In the genomic region with DNA sequence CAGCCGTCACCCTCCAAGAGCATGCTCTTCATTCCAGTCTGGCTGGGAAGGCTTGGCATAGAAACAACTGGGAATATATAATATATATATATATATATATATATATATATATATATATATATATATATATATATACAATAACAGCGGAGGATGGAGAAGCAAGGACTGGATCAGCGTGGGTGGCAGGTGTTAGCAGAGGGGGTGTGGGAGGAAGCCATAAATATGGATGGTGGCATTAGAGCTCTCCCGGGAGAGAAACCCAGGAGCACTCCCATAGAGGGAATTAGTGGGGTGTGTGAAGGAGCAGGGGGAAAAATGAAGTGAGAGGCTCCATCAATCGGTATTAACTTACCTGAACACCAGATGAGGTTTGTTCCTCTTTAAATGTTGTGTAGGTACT, we compare ENCODE assay signal across 13 mouse cellular contexts. TPM values are rescaled to one million over a fixed set of nuclear protein-coding genes. Genes with fewer than 3 reads are reported as not detected.
A peak's percentile ranks its signal among the peaks of the same experiment; 100 is the strongest.
DNase-seq lines count a peak whose midpoint lies in the region; ATAC-seq and TF ChIP-seq lines count a peak whose summit lies in the region.
"Had no signal": no experiment of that assay in that cellular context is flagged by ENCODE, and none has a peak within 500 bp of the region (broad histone marks: within the 10 kb centered on the region; RNA-seq: fewer than 3 reads in every experiment).

No protein-coding gene starts in this region.

- TF ChIP-seq POLR2A in cerebellum, adult 2 months (IDR thresholded peaks at IDR 0.05; ENCODE audit: borderline replicate concordance, insufficient read depth, low read length) = no peak

- H3K4me2 ChIP-seq in hindbrain, embryonic 12.5 days (replicated peaks) = no peak overlapping the region
- no peak overlapping the region for H3K4me2 ChIP-seq in midbrain, embryonic 15.5 days

- H3K27ac ChIP-seq in cerebellum, adult 2 months (ENCODE audit: insufficient read depth, low read length) = peak overlapping the region; percentile 63; the same call in 1 of the 2 replicates
- peak overlapping the region; percentile 64; the same call in 1 of the 2 replicates for H3K27ac ChIP-seq in hindbrain, embryonic 10.5 days
- H3K27ac ChIP-seq in hindbrain, embryonic 12.5 days = no peak overlapping the region
- H3K27ac ChIP-seq in midbrain, embryonic 15.5 days = no peak overlapping the region
- H3K27ac ChIP-seq: heart, embryonic 15.5 days had no signal

- WGBS in cerebellum, adult 2 months = 17% methylated on average over 5 of the region's 5 CpGs
- 88% methylated on average over 5 of the region's 5 CpGs for WGBS in hindbrain, embryonic 10.5 days
- 72% methylated on average over 5 of the region's 5 CpGs for WGBS in hindbrain, embryonic 12.5 days
- 58% methylated on average over 5 of the region's 5 CpGs for WGBS in midbrain, embryonic 15.5 days

- no peaks in the 10 kb centered on the region for H3K36me3 ChIP-seq in hindbrain, embryonic 10.5 days
- no peaks in the 10 kb centered on the region for H3K36me3 ChIP-seq in hindbrain, embryonic 12.5 days
- H3K36me3 ChIP-seq in midbrain, embryonic 15.5 days (replicated peaks) = no peaks in the 10 kb centered on the region
- H3K36me3 ChIP-seq: heart, embryonic 15.5 days had no signal

- no peaks in the 10 kb centered on the region for H3K9me3 ChIP-seq in hindbrain, embryonic 10.5 days
- H3K9me3 ChIP-seq in hindbrain, embryonic 12.5 days (replicated peaks) = no peaks in the 10 kb centered on the region
- no peaks in the 10 kb centered on the region for H3K9me3 ChIP-seq in midbrain, embryonic 15.5 days
- H3K9me3 ChIP-seq: heart, embryonic 15.5 days; megakaryocyte, embryonic 14.5 days had no signal

- no peaks in the 10 kb centered on the region for H3K27me3 ChIP-seq in cerebellum, adult 2 months (ENCODE audit: control insufficient read depth, insufficient read depth, low read length)
- peaks cover 3% of the 10 kb centered on the region for H3K27me3 ChIP-seq in hindbrain, embryonic 10.5 days (ENCODE audit: insufficient read depth, poor library complexity, severe bottlenecking)
- H3K27me3 ChIP-seq in hindbrain, embryonic 12.5 days = no peaks in the 10 kb centered on the region
- H3K27me3 ChIP-seq in midbrain, embryonic 15.5 days (replicated peaks) = no peaks in the 10 kb centered on the region
- H3K27me3 ChIP-seq: heart, embryonic 15.5 days had no signal

- ATAC-seq in hindbrain, embryonic 12.5 days (ENCODE audit: low FRiP score) = no peak
- ATAC-seq in midbrain, embryonic 15.5 days (replicated peaks) = no peak

- TF ChIP-seq CTCF in cerebellum, adult 2 months (IDR thresholded peaks at IDR 0.05; ENCODE audit: borderline replicate concordance, insufficient read depth, low read depth, low read length) = no peak

- no peak overlapping the region for H3K9ac ChIP-seq in hindbrain, embryonic 12.5 days
- no peak overlapping the region for H3K9ac ChIP-seq in midbrain, embryonic 15.5 days
- H3K9ac ChIP-seq: heart, embryonic 15.5 days had no signal

- H3K4me3 ChIP-seq in cerebellum, adult 2 months (replicated peaks; ENCODE audit: insufficient read depth, low read depth, low read length) = peak overlapping the region; percentile 99
- H3K4me3 ChIP-seq in hindbrain, embryonic 10.5 days = no peak overlapping the region
- no peak overlapping the region for H3K4me3 ChIP-seq in hindbrain, embryonic 12.5 days
- H3K4me3 ChIP-seq in midbrain, embryonic 15.5 days = no peak overlapping the region

- peaks cover 22% of the 10 kb centered on the region for H3K4me1 ChIP-seq in cerebellum, adult 2 months (ENCODE audit: control insufficient read depth, insufficient read depth, low read length)
- peaks cover 57% of the 10 kb centered on the region for H3K4me1 ChIP-seq in hindbrain, embryonic 10.5 days (replicated peaks)
- H3K4me1 ChIP-seq in hindbrain, embryonic 12.5 days = peaks cover 26% of the 10 kb centered on the region
- peaks cover 26% of the 10 kb centered on the region for H3K4me1 ChIP-seq in midbrain, embryonic 15.5 days

- DNase-seq in cerebellum, adult 2 months = no peak
- DNase-seq in cerebellum, adult 8-10 months = no peak
- DNase-seq in hindbrain, embryonic 10.5 days (ENCODE audit: low spot score) = no peak
- peak; percentile 60 to 75 for DNase-seq in right cerebral cortex, adult 2 months (ENCODE audit: low spot score in 2 of 2)
- no peak for DNase-seq in right cerebral cortex, postnatal 4 days
- DNase-seq in T-cell, adult 2 months (ENCODE audit: low spot score) = no peak
- DNase-seq: adrenal gland, adult 8-10 months; embryo, embryonic 11 days; gastrocnemius, postnatal 10 days had no signal

RNA-seq across cellular contexts. Expression of a gene that starts 2.8 kb away (rescaled TPM):
- polyA plus RNA-seq in cerebellum, adult 2 months (2012; rRNA removed) = 129 TPM in 2 replicates
- 41.6 and 43.0 TPM in 2 replicates for polyA plus RNA-seq in hindbrain, embryonic 10.5 days (2016; fragmentation: Nextera tagmentation; extraction: Ambion mirVana)
- 47.1 and 53.6 TPM in 2 replicates for polyA plus RNA-seq in hindbrain, embryonic 12.5 days (2016; fragmentation: Nextera tagmentation; extraction: Ambion mirVana)
- 54.7 and 62.1 TPM in 2 replicates for polyA plus RNA-seq in midbrain, embryonic 15.5 days (2015; fragmentation: Nextera tagmentation; extraction: Ambion mirVana)

Comparison
In these comparisons a context has a peak if more than half of its experiments do, and no peak if none do; other contexts are left out.
1. DNase-seq: peak in right cerebral cortex, adult 2 months (2 of 2); none in cerebellum, adult 2 months (0 of 2), cerebellum, adult 8-10 months (single experiment), hindbrain, embryonic 10.5 days (single experiment), right cerebral cortex, postnatal 4 days (single experiment) and T-cell, adult 2 months (single experiment).
2. H3K27ac ChIP-seq: peak in cerebellum, adult 2 months (single experiment) and hindbrain, embryonic 10.5 days (single experiment); none in hindbrain, embryonic 12.5 days (single experiment) and midbrain, embryonic 15.5 days (single experiment).